Mouse (Mus musculus): ENCODE results near the gene Anks1.

DNA sequence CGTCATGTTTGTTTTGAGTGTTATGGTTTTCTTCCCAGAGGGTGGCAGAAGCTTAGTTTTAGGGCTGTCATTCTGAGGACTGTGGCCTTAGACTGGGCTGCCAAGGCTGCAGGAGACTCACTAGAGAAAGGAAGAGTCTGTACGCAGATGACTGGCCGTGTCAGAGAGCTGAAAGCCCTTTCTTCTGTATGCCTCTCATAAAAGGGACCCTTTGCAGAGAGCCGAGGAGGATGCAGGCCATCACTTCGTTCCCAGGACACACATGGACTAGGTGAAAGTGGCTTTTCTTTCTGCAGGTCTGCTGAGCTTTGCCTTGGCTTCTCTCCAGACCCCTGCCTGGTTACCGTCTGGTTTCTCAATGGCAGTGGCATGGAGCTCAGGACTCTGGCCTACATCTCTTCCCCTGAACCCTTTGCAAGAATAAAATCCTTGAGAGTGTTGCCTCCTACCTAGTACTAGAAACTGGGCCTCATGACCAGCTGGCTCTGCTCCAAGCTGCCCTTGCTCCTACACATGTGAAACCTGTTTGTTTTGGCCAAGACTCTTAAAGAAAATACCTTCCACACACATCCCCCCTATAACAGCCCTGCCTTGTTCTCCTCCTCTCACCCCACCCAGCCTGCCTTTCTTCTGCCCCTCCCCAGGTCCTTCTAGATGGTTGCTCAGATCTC is 36.6 kb downstream of the Anks1 start:
- TF ChIP-seq CTCF (IDR thresholded peaks at IDR 0.05; ENCODE audit: control insufficient read depth, insufficient read depth, low read length), result no peak
- TF ChIP-seq POLR2A (IDR thresholded peaks at IDR 0.05; ENCODE audit: borderline replicate concordance, control insufficient read depth, low read depth, low read length), result no peak
